Mouse (Mus musculus) kidney, postnatal 0 days (tissue): ENCODE data around the gene Extl2. TPM values are rescaled to one million over a fixed set of nuclear protein-coding genes. Genes with fewer than 3 reads are reported as not detected.
A peak's percentile ranks its signal among the peaks of the same experiment; 100 is the strongest.

Experiments
- ATAC-seq: fragments of 200-750 bp; cut with Nextera tagmentation; replicated peaks from 2 replicates; pipeline ENCODE4 v1.8.0; 2017; ENCODE audit warnings: low read depth, moderate number of reproducible peaks, moderate TSS enrichment, moderate library complexity; ENCODE audit not compliant: low FRiP score
- DNase-seq: peaks from one replicate; pipeline ENCODE4 v3.0.0-alpha.2; 2016; ENCODE audit warnings: low spot score
- H3K27ac ChIP-seq: fragments of 300-500 bp; sonication (generic); 2 replicates; pipeline ENCODE4 v1.5.1; 2014; ENCODE audit warnings: mild to moderate bottlenecking
- H3K27me3 ChIP-seq: fragments of 300-500 bp; sonication (generic); 2 replicates; pipeline ENCODE4 v1.6.1; 2014; ENCODE audit warnings: low read length, mixed read lengths; ENCODE audit not compliant: insufficient read depth
- H3K36me3 ChIP-seq: fragments of 300-500 bp; sonication (generic); 2 replicates; pipeline ENCODE4 v1.6.1; 2014; ENCODE audit warnings: low read length, mixed read lengths; ENCODE audit not compliant: insufficient read depth
- H3K4me1 ChIP-seq: fragments of 300-500 bp; sonication (generic); replicated peaks from 2 replicates; pipeline ENCODE4 v1.6.1; 2014; ENCODE audit warnings: antibody characterized with exemption, low read length, mixed read lengths; ENCODE audit not compliant: insufficient read depth
- H3K4me2 ChIP-seq: fragments of 300-500 bp; sonication (generic); 2 replicates; pipeline ENCODE4 v1.6.1; 2014; ENCODE audit warnings: mild to moderate bottlenecking, low read length, moderate library complexity, mixed read lengths
- H3K4me3 ChIP-seq: fragments of 300-500 bp; sonication (generic); replicated peaks from 2 replicates; pipeline ENCODE4 v1.5.1; 2014; ENCODE audit warnings: low read depth, low read length
- H3K9ac ChIP-seq: fragments of 300-500 bp; sonication (generic); 2 replicates; pipeline ENCODE4 v1.6.1; 2014; ENCODE audit warnings: low read depth, low read length
- H3K9me3 ChIP-seq: fragments of 300-500 bp; sonication (generic); replicated peaks from 2 replicates; pipeline ENCODE4 v1.6.1; 2016; ENCODE audit warnings: low read length, inconsistent platforms, mixed read lengths
- CTCF ChIP-seq: IDR thresholded peaks from 2 replicates; pipeline ENCODE4 v1.5.1; 2016; ENCODE audit warnings: antibody characterized with exemption, low read depth, mild to moderate bottlenecking, moderate library complexity
- WGBS: fragments of 180-500 bp; shearing (Covaris S2); extraction: QIAGEN DNeasy Blood & Tissue Kit; methylation state at CpG from one replicate; pipeline ENCODE4 v1.1.7; 2014; 5-methylcytosine and 5-hydroxymethylcytosine counted together
- polyA plus RNA-seq: library from polyadenylated mRNA; unstranded; fragments of >200 nt; fragmentation: Nextera tagmentation; extraction: Ambion mirVana; gene quantifications from 2 replicates; pipeline ENCODE4 v1.2.1, GENCODE M21; 2015

Gene Extl2
- polyA plus RNA-seq = 25.0 and 25.6 TPM in 2 replicates

DNA sequence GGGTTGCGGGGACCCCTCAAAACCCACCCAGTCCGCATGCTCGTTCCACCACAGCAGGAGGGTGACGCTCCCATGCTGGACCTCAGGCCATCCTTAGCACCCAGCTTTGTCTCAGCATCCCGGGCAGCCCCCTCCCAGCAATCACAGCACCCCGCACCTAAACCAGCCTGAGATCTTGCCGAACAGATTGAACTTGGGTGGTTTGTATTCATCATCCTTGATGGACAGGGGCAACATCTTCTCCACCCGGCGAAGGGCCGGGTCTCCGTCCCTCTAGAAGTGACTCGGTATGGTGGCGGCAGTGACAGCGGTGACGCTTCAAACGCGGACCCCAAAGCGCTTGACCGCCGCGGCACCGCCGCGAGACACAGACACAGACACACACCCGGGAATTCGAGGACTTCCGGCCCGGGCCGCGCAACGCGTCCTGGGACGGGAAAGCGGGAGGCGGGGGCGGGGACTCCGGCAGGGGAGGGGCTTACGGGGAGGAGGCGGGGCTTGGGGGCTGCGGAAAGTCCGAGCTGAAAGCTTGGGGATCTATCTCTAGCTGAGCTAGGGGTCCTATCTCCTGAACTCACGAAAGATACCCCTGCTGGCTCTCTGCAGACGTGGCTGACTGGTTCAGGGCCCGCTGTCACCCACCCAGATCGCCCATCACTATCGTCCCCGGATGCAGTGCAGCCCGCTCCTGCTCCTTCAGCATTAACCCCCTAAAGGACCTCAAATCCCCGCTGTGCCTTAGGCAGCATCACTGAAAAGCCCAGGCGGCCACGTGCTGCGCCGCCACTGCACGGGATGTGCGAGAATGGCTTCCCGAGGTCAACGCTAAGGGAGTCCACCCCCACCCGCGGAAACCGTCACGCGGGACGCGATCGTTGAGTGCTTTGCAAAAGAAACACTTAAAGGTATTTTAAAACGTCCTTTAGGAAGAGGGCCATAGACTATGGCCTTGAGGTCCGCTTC, at the start of gene Extl2, which contains the start of gene Slc30a7:
Gene Extl2 (plus strand): TSS at position 485 of the 963 bp plus-strand sequence.
Gene Slc30a7 (minus strand): TSS at position 429 of the 963 bp plus-strand sequence.
- no peaks in the 10 kb centered on the region for H3K27me3 ChIP-seq
- H3K27ac ChIP-seq = peak within 1 kb of the TSS; percentile 92
- H3K4me1 ChIP-seq = no peaks in the 10 kb centered on the region
- DNase-seq = peak; percentile 88
- under 1% methylated on average over 66 of the region's 67 CpGs for WGBS
- H3K9me3 ChIP-seq = no peaks in the 10 kb centered on the region
- peak; percentile 95 for ATAC-seq
- H3K4me2 ChIP-seq = peak within 1 kb of the TSS; percentile 74
- no peak for TF ChIP-seq CTCF
- peak within 1 kb of the TSS; percentile 71 for H3K9ac ChIP-seq
- peak within 1 kb of the TSS; percentile 91 for H3K4me3 ChIP-seq
- H3K36me3 ChIP-seq = no peaks in the 10 kb centered on the region

GRCm38 (mm10) chr3:115961311-115962027, 45.8 kb upstream of the Extl2 start:
- no peaks in the 10 kb centered on the region for H3K9me3 ChIP-seq
- DNase-seq (no peak), ATAC-seq (no peak)
- H3K36me3 ChIP-seq = no peaks in the 10 kb centered on the region
- no peak for TF ChIP-seq CTCF
- no peaks in the 10 kb centered on the region for H3K27me3 ChIP-seq
- H3K4me2 ChIP-seq = no peak overlapping the region
- no peak overlapping the region for H3K9ac ChIP-seq
- H3K4me3 ChIP-seq = no peak overlapping the region
- H3K4me1 ChIP-seq = no peaks in the 10 kb centered on the region
- no peak overlapping the region for H3K27ac ChIP-seq
- WGBS = 89% methylated on average over 11 of the region's 11 CpGs

DNA sequence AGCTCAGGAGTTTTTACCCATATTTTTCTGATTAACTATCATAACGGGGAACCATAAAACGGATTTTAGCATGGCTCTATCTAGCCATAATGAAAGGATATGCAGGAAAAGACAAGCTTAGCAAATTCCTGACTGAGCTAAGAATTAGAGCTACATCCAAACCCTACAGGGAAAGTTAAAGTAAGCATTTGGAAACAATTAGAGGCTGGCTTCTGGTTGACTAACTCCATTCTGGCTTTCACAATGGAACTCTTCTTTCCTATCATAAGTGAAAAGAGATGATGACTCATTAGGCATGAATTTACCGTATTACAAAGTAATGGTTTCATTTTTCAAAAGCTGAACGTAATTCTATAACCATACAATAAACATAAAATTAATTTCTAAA, 45.2 kb upstream of the Extl2 start:
- H3K9ac ChIP-seq = no peak overlapping the region
- no peaks in the 10 kb centered on the region for H3K4me1 ChIP-seq
- 93% methylated on average over 4 of the region's 4 CpGs for WGBS
- H3K27ac ChIP-seq = no peak overlapping the region
- H3K9me3 ChIP-seq = no peaks in the 10 kb centered on the region
- no peak for TF ChIP-seq CTCF
- ATAC-seq (no peak), DNase-seq (no peak)
- no peaks in the 10 kb centered on the region for H3K27me3 ChIP-seq
- no peak overlapping the region for H3K4me2 ChIP-seq
- no peak overlapping the region for H3K4me3 ChIP-seq
- H3K36me3 ChIP-seq = no peaks in the 10 kb centered on the region

DNA sequence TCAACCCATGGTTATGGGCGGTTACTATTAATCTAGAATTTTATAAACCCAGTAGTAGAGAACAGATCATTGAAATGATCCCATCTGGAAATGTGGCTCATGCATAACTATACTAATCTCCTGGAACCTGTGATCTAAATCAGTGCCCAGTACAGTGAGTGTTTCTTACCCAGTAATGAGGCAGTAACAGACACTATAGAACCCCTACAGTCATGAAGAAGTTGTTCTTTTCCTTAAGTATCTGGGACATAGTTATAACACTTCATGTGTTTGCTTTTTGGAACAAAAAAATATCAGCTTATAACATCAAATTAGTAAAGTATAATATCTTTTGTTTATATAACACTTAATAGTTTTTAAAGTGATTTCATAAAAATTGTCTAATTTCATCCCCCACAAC, 43.7 kb upstream of the Extl2 start:
- no peak for DNase-seq
- TF ChIP-seq CTCF = no peak
- no peak for ATAC-seq
- 98% methylated on average over 1 of the region's 1 CpGs for WGBS
- H3K27ac ChIP-seq = no peak overlapping the region
- no peak overlapping the region for H3K4me2 ChIP-seq
- H3K27me3 ChIP-seq = no peaks in the 10 kb centered on the region
- no peaks in the 10 kb centered on the region for H3K36me3 ChIP-seq
- no peak overlapping the region for H3K4me3 ChIP-seq
- no peaks in the 10 kb centered on the region for H3K9me3 ChIP-seq
- H3K9ac ChIP-seq = no peak overlapping the region
- no peaks in the 10 kb centered on the region for H3K4me1 ChIP-seq

GRCm38 (mm10) chr3:115964071-115964470, 43.2 kb upstream of the Extl2 start:
- no peak overlapping the region for H3K4me2 ChIP-seq
- TF ChIP-seq CTCF = no peak
- no peaks in the 10 kb centered on the region for H3K36me3 ChIP-seq
- H3K4me3 ChIP-seq = no peak overlapping the region
- no peaks in the 10 kb centered on the region for H3K27me3 ChIP-seq
- H3K9ac ChIP-seq = no peak overlapping the region
- H3K9me3 ChIP-seq = no peaks in the 10 kb centered on the region
- WGBS = 60% methylated on average over 5 of the region's 5 CpGs
- H3K4me1 ChIP-seq = no peaks in the 10 kb centered on the region
- H3K27ac ChIP-seq = no peak overlapping the region
- DNase-seq (no peak), ATAC-seq (no peak)
